Mouse (Mus musculus) bone marrow macrophage, adult 2 months (primary cell): ENCODE results near the gene Gm43191. TPM values are rescaled to one million over a fixed set of nuclear protein-coding genes. Genes with fewer than 3 reads are reported as not detected.
A peak's percentile ranks its signal among the peaks of the same experiment; 100 is the strongest.
"Not testable (repeated sequence)": the region's sequence is repeated elsewhere in the genome, so short reads cannot be mapped to it uniquely, and the experiment has no call there.

Source experiments
- H3K27ac ChIP-seq: 2 replicates; pipeline ENCODE4 v1.5.1; 2012; ENCODE audit warnings: low read depth, low read length; ENCODE audit not compliant: insufficient read depth
- H3K4me1 ChIP-seq: 2 replicates; pipeline ENCODE4 v1.6.1; 2012; ENCODE audit warnings: low read length; ENCODE audit not compliant: control insufficient read depth, insufficient read depth
- H3K4me3 ChIP-seq: 2 replicates; pipeline ENCODE4 v1.5.1; 2012; ENCODE audit warnings: mild to moderate bottlenecking, low read length, moderate library complexity; ENCODE audit not compliant: insufficient read depth
- CTCF ChIP-seq: IDR thresholded peaks from 2 replicates; pipeline ENCODE4 v1.5.1; 2012; ENCODE audit warnings: low read depth, mild to moderate bottlenecking, low read length, moderate library complexity
- POLR2A ChIP-seq: IDR thresholded peaks from 2 replicates; pipeline ENCODE4 v1.6.1; 2012; ENCODE audit warnings: mild to moderate bottlenecking, low read depth, low read length, borderline replicate concordance
- polyA plus RNA-seq: library from polyadenylated mRNA; stranded (reverse); fragments of >200 nt; gene quantifications from 2 replicates; pipeline ENCODE4 v1.2.4, GENCODE M21; 2012; ENCODE audit not compliant: missing spikeins, insufficient read depth, insufficient read length

The Gm43191 gene
- polyA plus RNA-seq, 1 experiment, result not detected

GRCm38 (mm10) chr3:116710941-116711340, 29.9 kb upstream of the Gm43191 start:
- Histone ChIP-seq H3K4me1 (peaks cover 14% of the 10 kb centered on the region), H3K27ac (no peak overlapping the region), H3K4me3 (peak overlapping the region; percentile 97)
- TF ChIP-seq POLR2A (no peak), CTCF (no peak)

GRCm38 (mm10) chr3:116705637-116706204, 24.7 kb upstream of the Gm43191 start:
- Histone ChIP-seq H3K27ac (no peak overlapping the region), H3K4me1 (peaks cover 7% of the 10 kb centered on the region), H3K4me3 (no peak overlapping the region)
- TF ChIP-seq POLR2A, result no peak
- no peak for TF ChIP-seq CTCF

GRCm38 (mm10) chr3:116703835-116704234, 22.8 kb upstream of the Gm43191 start:
- H3K4me1 ChIP-seq, result no peaks in the 10 kb centered on the region; the same call in 1 of the 2 replicates
- no peak overlapping the region for H3K4me3 ChIP-seq
- TF ChIP-seq POLR2A (no peak), CTCF (no peak)
- no peak overlapping the region for H3K27ac ChIP-seq

- no peak overlapping the region for H3K4me3 ChIP-seq
- no peak for TF ChIP-seq CTCF
- TF ChIP-seq POLR2A, result no peak
Observed at GRCm38 (mm10) chr3:116702647-116703272, 21.7 kb upstream of the Gm43191 start.

GRCm38 (mm10) chr3:116701601-116702000, 20.5 kb upstream of the Gm43191 start:
- Histone ChIP-seq H3K4me1 (no peaks in the 10 kb centered on the region; the same call in 1 of the 2 replicates), H3K4me3 (no peak overlapping the region), H3K27ac (no peak overlapping the region)
- TF ChIP-seq CTCF (no peak), POLR2A (no peak)

More at GRCm38 (mm10) chr3:116702647-116703272, 21.7 kb upstream of the Gm43191 start:
- Histone ChIP-seq H3K27ac (no peak overlapping the region), H3K4me1 (no peaks in the 10 kb centered on the region; the same call in 1 of the 2 replicates)

GRCm38 (mm10) chr3:116698786-116699185, 17.7 kb upstream of the Gm43191 start:
- H3K4me1 ChIP-seq, result peaks cover 4% of the 10 kb centered on the region
- H3K4me3 ChIP-seq, result no peak overlapping the region
- TF ChIP-seq CTCF (no peak), POLR2A (no peak)
- no peak overlapping the region for H3K27ac ChIP-seq

GRCm38 (mm10) chr3:116695666-116695985, 14.6 kb upstream of the Gm43191 start:
- Histone ChIP-seq H3K4me1 (peaks cover 4% of the 10 kb centered on the region), H3K4me3 (no peak overlapping the region), H3K27ac (no peak overlapping the region)
- no peak for TF ChIP-seq POLR2A

- Histone ChIP-seq H3K27ac (no peak overlapping the region), H3K4me1 (peaks cover 4% of the 10 kb centered on the region), H3K4me3 (no peak overlapping the region)
- TF ChIP-seq POLR2A (no peak), CTCF (no peak)
Observed at GRCm38 (mm10) chr3:116694955-116695665, 14.1 kb upstream of the Gm43191 start.

- TF ChIP-seq POLR2A (no peak), CTCF (no peak)
- H3K27ac ChIP-seq, result no peak overlapping the region
- H3K4me1 ChIP-seq, result peaks cover 4% of the 10 kb centered on the region
Observed at GRCm38 (mm10) chr3:116694312-116694711, 13.3 kb upstream of the Gm43191 start.

GRCm38 (mm10) chr3:116664281-116664680, 16.8 kb downstream of the Gm43191 start:
- H3K4me3 ChIP-seq, H3K27ac ChIP-seq: not testable (repeated sequence)
- peaks cover 17% of the 10 kb centered on the region for H3K4me1 ChIP-seq

More at GRCm38 (mm10) chr3:116694312-116694711, 13.3 kb upstream of the Gm43191 start:
- H3K4me3 ChIP-seq, result no peak overlapping the region

- peak; percentile 67; the same call in 1 of the 2 replicates for TF ChIP-seq POLR2A
- TF ChIP-seq CTCF, result no peak
- H3K27ac ChIP-seq, result peak within 1 kb of the TSS; percentile 76
- H3K4me1 ChIP-seq, result peaks cover 27% of the 10 kb centered on the region
- H3K4me3 ChIP-seq, result peak within 1 kb of the TSS; percentile 95
Observed at GRCm38 (mm10) chr3:116662463-116662863, 18.6 kb downstream of the Gm43191 start, which contains the start of gene Mfsd14a. Mfsd14a (minus strand) TSS chr3:116662677.
